In genomic region chr5:35907633-35908426, GRCm38 (mm10) we compare ENCODE assay signal across 8 mouse cellular contexts. TPM values are rescaled to one million over a fixed set of nuclear protein-coding genes. Genes with fewer than 3 reads are reported as not detected.
A peak's percentile ranks its signal among the peaks of the same experiment; 100 is the strongest.
DNase-seq lines count a peak whose midpoint lies in the region; ATAC-seq and TF ChIP-seq lines count a peak whose summit lies in the region.

No protein-coding gene starts in this region.

- peak; percentile 70 for ATAC-seq in embryonic facial prominence, embryonic 14.5 days (ENCODE audit: low read depth)
- ATAC-seq in heart, embryonic 12.5 days (ENCODE audit: insufficient number of reproducible peaks, low FRiP score): peak; percentile 62
- ATAC-seq in kidney, embryonic 15.5 days (replicated peaks; ENCODE audit: low FRiP score): peak; percentile 91
- peak; percentile 91 for ATAC-seq in lung, postnatal 0 days

- peak overlapping the region; percentile 37; the same call in 1 of the 2 replicates for H3K9ac ChIP-seq in embryonic facial prominence, embryonic 14.5 days (ENCODE audit: low read depth, low read length)
- peak overlapping the region; percentile 57 for H3K9ac ChIP-seq in heart, embryonic 12.5 days
- no peak overlapping the region for H3K9ac ChIP-seq in kidney, embryonic 15.5 days
- no peak overlapping the region for H3K9ac ChIP-seq in lung, postnatal 0 days (replicated peaks; ENCODE audit: low read depth)

- TF ChIP-seq EP300 in lung, postnatal 0 days (IDR thresholded peaks at IDR 0.05): no peak

- peak; percentile 15 for TF ChIP-seq CTCF in lung, postnatal 0 days (IDR thresholded peaks at IDR 0.05)

- peak overlapping the region; percentile 29; the same call in 1 of the 2 replicates for H3K4me2 ChIP-seq in embryonic facial prominence, embryonic 14.5 days (ENCODE audit: low read depth, low read length)
- H3K4me2 ChIP-seq in heart, embryonic 12.5 days: peak overlapping the region; percentile 44
- peak overlapping the region; percentile 44 for H3K4me2 ChIP-seq in kidney, embryonic 15.5 days
- H3K4me2 ChIP-seq in lung, postnatal 0 days (replicated peaks; ENCODE audit: low read depth, low read length): 0 out of 2 replicates have a peak overlapping the region, but pooled peaks have one; percentile 4

- H3K27me3 ChIP-seq in embryonic facial prominence, embryonic 14.5 days (replicated peaks; ENCODE audit: control insufficient read depth, insufficient read depth, low read length): no peaks in the 10 kb centered on the region
- no peaks in the 10 kb centered on the region for H3K27me3 ChIP-seq in heart, embryonic 12.5 days (replicated peaks)
- no peaks in the 10 kb centered on the region for H3K27me3 ChIP-seq in kidney, embryonic 15.5 days
- H3K27me3 ChIP-seq in lung, postnatal 0 days (replicated peaks; ENCODE audit: insufficient read depth, low read length): no peaks in the 10 kb centered on the region

- DNase-seq in urinary bladder, postnatal 14 days (ENCODE audit: low spot score): peak; percentile 81
- DNase-seq in urinary bladder, postnatal 10 days (ENCODE audit: low spot score): no peak
- peak; percentile 90 for DNase-seq in embryonic facial prominence, embryonic 14.5 days (ENCODE audit: low spot score)
- DNase-seq in lung, postnatal 0 days (ENCODE audit: low spot score): peak; percentile 93
- peak; percentile 56 for DNase-seq in right cerebral cortex, postnatal 14 days
- no peak for DNase-seq in thymus, postnatal 25 days

- H3K4me3 ChIP-seq in embryonic facial prominence, embryonic 14.5 days (ENCODE audit: low read depth, low read length): no peak overlapping the region
- H3K4me3 ChIP-seq in heart, embryonic 12.5 days: no peak overlapping the region
- 0 out of 2 replicates have a peak overlapping the region, but pooled peaks have one; percentile 1 for H3K4me3 ChIP-seq in kidney, embryonic 15.5 days (replicated peaks)
- no peak overlapping the region for H3K4me3 ChIP-seq in lung, postnatal 0 days (ENCODE audit: low read depth, low read length)

- H3K36me3 ChIP-seq in embryonic facial prominence, embryonic 14.5 days (ENCODE audit: control insufficient read depth, insufficient read depth, low read length): peaks cover 14% of the 10 kb centered on the region; the same call in 1 of the 2 replicates
- peaks cover 17% of the 10 kb centered on the region for H3K36me3 ChIP-seq in heart, embryonic 12.5 days
- H3K36me3 ChIP-seq in kidney, embryonic 15.5 days: peaks cover 12% of the 10 kb centered on the region; the same call in 1 of the 2 replicates
- no peaks in the 10 kb centered on the region for H3K36me3 ChIP-seq in lung, postnatal 0 days (ENCODE audit: insufficient read depth, low read length)

- no peaks in the 10 kb centered on the region for H3K9me3 ChIP-seq in embryonic facial prominence, embryonic 14.5 days (ENCODE audit: control insufficient read depth, low read length)
- no peaks in the 10 kb centered on the region for H3K9me3 ChIP-seq in heart, embryonic 12.5 days (replicated peaks)
- no peaks in the 10 kb centered on the region for H3K9me3 ChIP-seq in kidney, embryonic 15.5 days (replicated peaks)
- no peaks in the 10 kb centered on the region for H3K9me3 ChIP-seq in lung, postnatal 0 days (ENCODE audit: low read length)

- peaks cover 36% of the 10 kb centered on the region for H3K4me1 ChIP-seq in embryonic facial prominence, embryonic 14.5 days (ENCODE audit: control insufficient read depth, insufficient read depth, low read length)
- H3K4me1 ChIP-seq in heart, embryonic 12.5 days (replicated peaks): peaks cover 73% of the 10 kb centered on the region
- peaks cover 73% of the 10 kb centered on the region for H3K4me1 ChIP-seq in kidney, embryonic 15.5 days
- H3K4me1 ChIP-seq in lung, postnatal 0 days (ENCODE audit: insufficient read depth, low read depth, low read length): peaks cover 22% of the 10 kb centered on the region; the same call in 1 of the 2 replicates

- 25% methylated on average over 15 of the region's 15 CpGs for WGBS in embryonic facial prominence, embryonic 14.5 days
- 30% methylated on average over 15 of the region's 15 CpGs for whole genome bisulfite sequencing in heart, embryonic 12.5 days
- 7% methylated on average over 15 of the region's 15 CpGs for WGBS in kidney, embryonic 15.5 days
- 20% methylated on average over 15 of the region's 15 CpGs for WGBS in lung, postnatal 0 days

- H3K27ac ChIP-seq in embryonic facial prominence, embryonic 14.5 days (replicated peaks; ENCODE audit: low read depth, low read length): peak overlapping the region; percentile 78
- H3K27ac ChIP-seq in heart, embryonic 12.5 days (ENCODE audit: poor library complexity, severe bottlenecking): peak overlapping the region; percentile 89
- H3K27ac ChIP-seq in kidney, embryonic 15.5 days: peak overlapping the region; percentile 84
- no peak overlapping the region for H3K27ac ChIP-seq in lung, postnatal 0 days (ENCODE audit: low read length)

RNA-seq across cellular contexts. Expression of gene Afap1, which starts 14.7 kb away (rescaled TPM):
- polyA plus RNA-seq in embryonic facial prominence, embryonic 14.5 days (2014; fragmentation: Nextera tagmentation; extraction: Ambion mirVana): 24.7 and 28.0 TPM in 2 replicates
- 30.5 and 33.1 TPM in 2 replicates for polyA plus RNA-seq in heart, embryonic 12.5 days (2016; fragmentation: Nextera tagmentation; extraction: Ambion mirVana)
- 24.7 and 25.4 TPM in 2 replicates for polyA plus RNA-seq in kidney, embryonic 15.5 days (2015; fragmentation: Nextera tagmentation; extraction: Ambion mirVana)
- 12.9 and 14.7 TPM in 2 replicates for polyA plus RNA-seq in lung, postnatal 0 days (2015; fragmentation: Nextera tagmentation; extraction: Ambion mirVana)

Comparison
In these comparisons a context has a peak if more than half of its experiments do, and no peak if none do; other contexts are left out.
1. DNase-seq: peak in urinary bladder, postnatal 14 days (single experiment), embryonic facial prominence, embryonic 14.5 days (single experiment), lung, postnatal 0 days (single experiment) and right cerebral cortex, postnatal 14 days (single experiment); none in urinary bladder, postnatal 10 days (single experiment) and thymus, postnatal 25 days (single experiment).
2. H3K9ac ChIP-seq: peak in embryonic facial prominence, embryonic 14.5 days (single experiment) and heart, embryonic 12.5 days (single experiment); none in kidney, embryonic 15.5 days (single experiment) and lung, postnatal 0 days (single experiment).
3. Peak in every context shown above with its lines, with median percentiles within 50 percentile points of each other: ATAC-seq and H3K4me2 ChIP-seq.